19 mouse cellular contexts compared by ENCODE assay signal in genomic region chr15:102388942-102389341, GRCm38 (mm10). TPM values are rescaled to one million over a fixed set of nuclear protein-coding genes. Genes with fewer than 3 reads are reported as not detected.
"Had no signal": no experiment of that assay in that cellular context is flagged by ENCODE, and none has a peak within 500 bp of the region (broad histone marks: within the 10 kb centered on the region; RNA-seq: fewer than 3 reads in every experiment).

No protein-coding gene starts in this region.

- H3K4me3 ChIP-seq: layer of hippocampus, adult 2 months; limb, embryonic 13.5 days; liver, embryonic 15.5 days; midbrain, embryonic 10.5 days; myocyte; neural tube, embryonic 15.5 days had no signal

- H3K27ac ChIP-seq: layer of hippocampus, adult 2 months; limb, embryonic 13.5 days; liver, embryonic 15.5 days; midbrain, embryonic 10.5 days; neural tube, embryonic 15.5 days had no signal

- H3K36me3 ChIP-seq: limb, embryonic 13.5 days; liver, embryonic 15.5 days; midbrain, embryonic 10.5 days; neural tube, embryonic 15.5 days had no signal

- H3K9me3 ChIP-seq: limb, embryonic 13.5 days; liver, embryonic 15.5 days; midbrain, embryonic 10.5 days; neural tube, embryonic 15.5 days had no signal

- H3K9ac ChIP-seq: limb, embryonic 13.5 days; liver, embryonic 15.5 days; neural tube, embryonic 15.5 days had no signal

- ATAC-seq: lung, postnatal 0 days had no signal

- DNase-seq: kidney, postnatal 10 days; kidney, postnatal 4 days; left cerebral cortex, postnatal 4 days; lung, adult 2 months; lung, postnatal 4 days; midbrain, embryonic 14.5 days; retina, postnatal 1 day; right cerebral cortex, postnatal 4 days; spleen, adult 18-20 months; thymus, postnatal 36 days had no signal

- H3K4me1 ChIP-seq: limb, embryonic 13.5 days; neural tube, embryonic 15.5 days had no signal

- H3K27me3 ChIP-seq: limb, embryonic 13.5 days; liver, embryonic 15.5 days; neural tube, embryonic 15.5 days had no signal

RNA-seq across cellular contexts. Expression of gene Sp7, which starts 22.0 kb away (rescaled TPM):
- total RNA-seq: megakaryocyte, adult 5-6 weeks had no signal
- polyA plus RNA-seq: liver, embryonic 15.5 days; lung, postnatal 0 days had no signal

RNA-seq across cellular contexts. Expression of gene Amhr2, which starts 56.2 kb away (rescaled TPM):
- total RNA-seq: megakaryocyte, adult 5-6 weeks had no signal
- polyA plus RNA-seq: neural tube, embryonic 11.5 days had no signal
